Mouse (Mus musculus): Measurements from ENCODE around the gene Dnajc4.
"Not testable (repeated sequence)": the region's sequence is repeated elsewhere in the genome, so short reads cannot be mapped to it uniquely, and the experiment has no call there.

Dnajc4 gene

GRCm38 (mm10) chr19:6994489-6994888 lies 2.1 kb upstream of the Dnajc4 start:
- DNase-seq, result no peak

DNA sequence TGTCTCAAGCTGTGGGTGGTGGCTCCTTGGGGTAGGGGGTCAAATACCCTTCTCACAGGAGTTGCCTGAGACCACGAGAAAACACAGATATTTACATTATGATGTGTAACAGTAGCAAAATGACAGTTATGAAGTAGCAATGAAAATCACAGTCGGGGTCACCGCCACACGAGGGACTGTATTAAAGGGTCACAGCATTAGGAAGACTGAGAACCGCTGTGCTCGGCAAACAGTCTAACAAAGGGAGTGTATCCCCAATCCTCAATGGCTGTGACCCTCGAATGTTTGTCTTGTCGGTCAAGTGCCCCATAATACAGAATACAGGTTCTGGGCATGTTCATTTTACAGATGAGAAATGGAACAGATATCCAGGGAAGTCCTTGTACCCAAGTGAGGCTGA lies 1.6 kb upstream of the Dnajc4 start:
- DNase-seq, result no peak

GRCm38 (mm10) chr19:6993011-6993770 lies 819 bp upstream of the Dnajc4 start:
- DNase-seq, result no peak

DNA sequence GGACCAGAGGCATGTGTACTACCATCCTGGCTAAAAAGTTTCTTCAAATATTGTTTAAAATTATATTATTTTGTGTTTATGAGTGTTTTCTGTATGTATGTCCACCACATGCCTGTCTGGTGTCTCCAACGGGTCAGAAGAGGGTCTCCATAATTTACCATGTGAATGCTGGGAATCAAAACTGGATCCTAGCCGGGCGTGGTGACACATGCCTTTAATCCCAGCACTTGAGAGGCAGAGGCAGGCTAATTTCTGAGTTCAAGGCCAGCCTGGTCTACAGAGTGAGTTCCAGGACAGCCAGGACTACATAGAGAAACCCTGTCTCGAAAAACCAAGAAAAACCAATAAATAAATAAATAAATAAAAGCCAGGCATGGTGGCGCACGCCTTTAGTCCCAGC lies 1.2 kb downstream of the Dnajc4 start:
- DNase-seq, result not testable (repeated sequence)

DNA sequence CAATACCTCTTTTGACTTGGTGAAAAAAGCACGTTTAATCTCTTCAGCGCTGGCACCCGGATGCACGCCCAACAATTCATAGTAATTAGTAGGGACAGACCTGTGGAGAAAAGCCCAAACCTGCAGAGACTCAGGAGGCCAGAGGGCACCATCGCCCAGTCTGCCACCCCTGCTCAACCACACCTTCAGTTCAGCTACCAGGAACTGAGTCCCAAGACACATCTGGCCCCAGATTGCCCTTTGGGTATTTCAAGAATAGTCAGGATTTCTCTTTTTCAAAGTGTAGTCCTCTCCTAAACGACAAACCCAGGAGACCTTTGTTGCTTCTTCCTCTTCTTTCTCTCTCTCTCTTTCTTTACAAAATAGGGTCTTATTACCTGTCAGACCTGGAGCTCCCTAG lies 1.7 kb downstream of the Dnajc4 start:
- no peak for DNase-seq

DNA sequence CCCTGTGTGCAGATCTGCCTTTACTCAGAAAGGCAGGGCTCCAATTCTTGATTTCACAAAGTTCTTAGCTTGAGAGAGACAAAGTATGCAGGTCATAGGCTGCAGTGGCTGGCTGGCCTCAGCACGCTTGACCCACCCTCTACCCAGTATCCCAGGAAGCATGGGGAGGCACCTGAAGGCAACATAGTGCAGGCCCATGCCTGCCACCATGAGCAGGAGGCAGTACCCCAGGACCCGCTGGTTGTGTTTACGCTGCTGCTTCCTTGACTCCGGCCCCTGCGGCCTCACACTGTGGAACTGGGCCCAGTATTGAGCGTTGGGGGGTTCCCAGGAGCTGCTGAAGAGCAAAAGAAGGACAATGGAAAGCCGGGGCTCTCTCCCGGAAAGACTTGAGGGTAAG lies 3.1 kb downstream of the Dnajc4 start:
- DNase-seq, result peak in 1 of 2 experiments; percentile 24

DNA sequence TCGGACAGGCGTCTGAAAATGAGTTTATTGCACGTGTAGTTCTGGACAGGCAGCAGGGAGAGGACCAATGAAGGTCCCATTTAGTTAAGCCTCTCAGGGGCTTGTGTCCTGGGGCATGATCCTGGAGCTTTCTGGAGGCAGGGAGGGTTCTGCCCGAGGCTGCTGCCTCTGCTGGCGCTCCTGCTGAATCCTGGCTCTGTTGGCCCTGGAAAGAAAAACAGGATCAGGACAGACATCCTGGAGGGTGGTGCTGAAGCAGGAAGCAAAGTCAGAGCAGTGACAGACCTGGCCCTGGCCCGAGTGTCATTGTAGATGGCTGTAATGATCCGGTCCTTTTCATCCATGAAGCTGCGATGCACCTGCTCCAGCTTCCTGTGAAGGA lies 4.5 kb downstream of the Dnajc4 start:
- DNase-seq, result no peak

DNA sequence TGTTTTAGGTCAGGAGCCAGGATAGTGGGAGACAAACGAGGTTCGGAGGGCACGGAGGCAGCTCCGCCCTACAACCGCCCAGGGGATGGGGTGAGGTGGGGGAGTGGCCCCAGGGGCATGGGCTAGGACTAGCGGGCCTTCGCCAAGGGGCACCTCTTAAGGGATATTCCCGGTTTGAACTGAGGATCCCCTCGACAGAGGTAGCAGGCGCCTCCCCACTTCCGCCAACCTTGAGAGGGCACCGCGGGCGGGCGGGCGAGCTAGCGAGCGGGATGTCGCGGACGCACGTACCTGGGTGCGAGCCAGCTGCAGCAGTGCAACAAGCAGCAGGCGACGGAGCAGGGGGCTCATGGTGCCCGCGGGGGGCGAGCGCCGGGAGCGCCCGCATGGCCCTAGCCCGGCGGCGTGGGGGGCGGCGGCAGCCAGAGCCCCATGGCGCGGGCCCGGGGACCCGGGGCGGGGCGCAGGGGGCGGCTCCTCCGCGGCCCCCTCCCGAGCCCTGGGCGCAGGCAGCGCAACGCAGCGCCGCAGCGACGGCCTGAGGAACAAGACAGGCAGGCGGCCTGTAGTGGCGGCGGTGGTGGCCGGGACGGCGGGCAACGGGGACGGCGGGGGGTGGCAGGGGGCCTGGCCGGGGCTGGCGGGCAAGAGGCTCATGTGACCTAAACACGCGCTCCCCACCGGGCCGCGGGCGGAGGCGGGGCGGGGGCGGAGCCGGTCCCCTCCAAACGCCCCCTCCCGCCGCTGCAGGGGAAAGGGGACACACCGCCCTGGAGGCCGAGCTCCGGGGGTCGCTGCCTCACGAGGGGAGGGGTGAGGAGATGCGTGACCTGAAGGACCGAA lies 5.1 kb downstream of the Dnajc4 start, which contains the start of gene Vegfb:
Gene Vegfb, minus strand, starts transcription at position 591 of the 843 bp plus-strand sequence.
- DNase-seq, result peak; percentile 64 to 67

DNA sequence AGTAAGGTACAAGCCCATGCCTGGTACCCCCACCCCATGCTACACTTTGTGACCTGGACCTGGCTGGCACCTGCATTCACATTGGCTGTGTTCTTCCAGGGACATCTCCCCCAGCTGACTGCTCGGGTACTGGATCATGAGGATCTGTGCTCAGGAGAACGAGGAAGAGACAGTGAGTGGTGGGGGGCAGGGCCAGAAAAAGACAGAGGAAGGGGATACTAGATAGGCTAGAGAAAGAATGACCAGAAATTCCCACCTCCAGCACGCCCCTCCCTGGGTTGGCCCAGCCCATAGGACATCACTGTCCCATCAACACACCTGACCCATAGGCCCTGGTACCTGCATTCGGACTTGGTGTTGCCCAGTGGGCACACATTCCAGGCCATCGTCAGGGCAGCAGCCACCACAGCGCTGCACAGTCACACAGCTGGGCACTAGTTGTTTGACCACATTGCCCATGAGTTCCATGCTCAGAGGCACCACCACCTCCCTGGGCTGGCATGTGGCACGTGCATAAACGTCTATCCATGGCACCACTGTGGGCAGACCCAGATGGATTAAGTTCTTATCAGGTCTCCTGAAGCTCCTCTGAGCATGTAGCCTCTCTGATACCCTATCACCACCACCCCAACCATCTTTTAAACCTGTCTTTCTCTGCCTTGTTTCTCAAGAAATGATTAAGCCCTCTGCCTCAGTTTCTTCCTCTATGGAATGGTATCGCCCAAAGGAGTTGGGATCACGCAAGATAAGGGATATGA lies 6.2 kb downstream of the Dnajc4 start:
- no peak for DNase-seq

GRCm38 (mm10) chr19:6985300-6985699 lies 7.1 kb downstream of the Dnajc4 start:
- DNase-seq, result no peak

DNA sequence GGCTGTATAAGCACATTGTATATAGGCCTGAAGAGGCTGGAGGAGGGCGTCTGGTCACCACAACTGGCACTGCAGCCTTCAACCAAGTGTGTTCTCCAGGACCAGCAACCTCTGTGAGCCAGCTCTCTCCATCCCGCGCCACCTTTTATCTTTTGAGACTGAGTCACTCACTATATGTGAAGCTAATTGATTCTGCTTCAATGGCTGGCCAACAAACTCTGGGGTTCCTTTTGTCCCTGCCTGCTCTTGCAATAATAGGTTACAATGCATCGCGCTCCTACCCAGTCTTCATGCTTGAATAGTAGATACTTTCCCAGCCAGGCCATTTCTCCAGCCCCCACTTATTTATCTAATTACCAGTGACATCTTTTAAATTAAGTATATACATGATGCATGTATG lies 8.8 kb downstream of the Dnajc4 start:
- DNase-seq, result no peak

DNA sequence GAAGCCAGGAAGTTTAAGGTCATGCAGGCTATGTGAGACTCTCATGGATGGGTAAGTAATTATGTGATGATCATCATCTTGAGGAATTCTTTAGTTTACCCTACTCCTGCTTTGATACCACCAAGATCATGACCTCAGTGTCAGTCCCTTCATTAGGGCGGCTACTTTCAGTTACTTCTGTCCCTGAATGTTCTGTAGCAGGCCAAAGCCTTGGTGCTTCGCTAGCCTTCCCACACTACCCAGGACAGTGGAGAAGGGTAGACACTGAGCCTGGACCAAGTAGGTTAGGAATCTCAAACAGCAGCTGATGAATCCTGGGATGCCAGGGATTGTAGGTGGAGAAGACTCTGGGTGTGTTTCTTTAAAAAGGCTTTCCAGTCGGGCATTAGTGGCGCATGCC lies 10.9 kb downstream of the Dnajc4 start:
- DNase-seq, result no peak

- DNase-seq, result peak; percentile 99
These were observed 11.8 kb downstream of the Dnajc4 start, which contains the start of gene Fkbp2 for GRCm38 (mm10) chr19:6980381-6981093. TSS of gene Fkbp2 (minus strand) at chr19:6980501.

- DNase-seq, result peak; percentile 100
These were observed 12.6 kb downstream of the Dnajc4 start for GRCm38 (mm10) chr19:6979486-6980380.

DNA sequence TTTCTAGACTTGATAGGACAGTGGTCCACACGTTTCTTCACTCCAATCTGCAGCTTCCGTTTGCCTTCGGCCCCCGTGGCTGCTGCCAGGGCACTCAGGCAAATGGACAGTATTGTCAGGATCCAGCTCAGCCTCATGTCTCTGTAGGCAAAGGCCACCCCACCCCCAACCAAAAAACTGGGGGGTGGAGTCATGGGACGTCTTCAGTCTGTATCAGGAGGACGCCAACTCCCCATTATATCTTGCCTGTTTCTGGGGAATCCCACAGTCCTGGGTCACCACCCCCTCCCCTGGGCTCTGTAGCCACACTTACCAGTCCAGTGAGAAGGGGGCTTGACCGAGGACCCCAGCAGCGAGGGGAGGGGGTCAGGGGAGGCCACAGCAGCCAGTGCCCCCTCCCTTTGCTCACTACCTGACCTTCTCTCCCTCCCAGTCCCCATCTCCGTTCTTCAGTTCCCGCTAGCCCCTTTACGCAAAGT lies 13.3 kb downstream of the Dnajc4 start:
- peak in 1 of 2 experiments; percentile 25 for DNase-seq

DNA sequence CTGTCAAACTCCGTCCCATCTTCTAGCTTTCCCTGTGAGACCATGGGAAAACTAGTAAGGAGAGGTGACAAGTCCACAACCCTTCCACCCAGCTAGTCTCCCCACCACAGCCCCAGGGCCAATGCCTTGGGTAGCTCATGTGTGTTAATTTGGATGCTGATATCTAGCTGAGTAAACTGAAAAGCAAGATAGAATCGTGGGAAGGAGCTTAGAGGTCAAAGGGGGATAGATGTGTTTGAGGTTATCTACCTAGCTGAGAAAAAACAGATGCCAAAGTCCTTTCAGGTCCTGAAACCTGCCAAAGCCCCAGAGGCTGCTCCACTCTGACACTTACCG lies 13.8 kb downstream of the Dnajc4 start:
- no peak for DNase-seq

DNA sequence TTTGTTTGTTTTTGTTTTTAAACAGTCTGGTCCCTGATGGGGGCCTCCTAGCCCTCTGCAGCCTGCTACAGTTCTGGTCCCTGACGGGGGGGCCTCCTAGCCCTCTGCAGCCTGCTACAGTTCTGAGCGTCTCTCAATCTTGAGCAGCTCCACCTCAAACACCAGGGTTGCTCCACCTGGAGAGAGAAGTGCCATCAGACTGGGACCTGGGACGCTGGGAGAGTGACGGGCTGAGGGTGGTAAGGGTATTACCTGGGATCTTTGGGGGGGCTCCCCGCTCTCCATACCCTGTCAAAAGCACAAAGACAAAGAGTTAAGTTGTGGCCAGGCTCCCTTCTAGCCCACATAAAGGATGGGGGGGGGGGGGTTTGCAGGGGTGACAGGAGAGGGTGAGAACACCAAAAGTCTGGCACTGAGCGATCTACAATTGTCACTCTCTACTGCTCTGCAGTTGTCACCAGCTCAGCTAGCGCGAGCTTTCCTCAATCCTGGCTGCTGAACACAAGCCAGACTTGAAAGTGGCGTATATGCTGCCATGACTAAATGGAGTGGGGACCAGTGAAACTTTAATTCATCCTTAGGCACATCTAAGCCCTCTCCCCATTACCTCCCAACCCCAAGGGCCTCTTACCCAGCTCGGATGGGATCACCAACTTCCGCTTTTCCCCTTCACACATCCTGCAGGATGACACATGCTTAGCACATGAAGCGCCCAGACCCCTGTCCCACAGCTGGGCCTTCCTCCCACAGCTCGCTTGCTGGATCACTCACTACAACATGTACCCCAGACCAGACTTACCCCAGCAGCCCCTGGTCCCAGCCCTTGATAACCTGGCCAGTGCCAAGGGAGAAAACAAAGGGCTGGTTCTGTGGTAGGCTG lies 14.4 kb downstream of the Dnajc4 start:
- DNase-seq, result no peak

- DNase-seq, result peak; percentile 72 to 80
These were observed 16.5 kb downstream of the Dnajc4 start, which contains the start of gene Plcb3 for GRCm38 (mm10) chr19:6975537-6976521. TSS of gene Plcb3 (minus strand) at chr19:6976470.

All from lung, adult 18-20 months (tissue).